Mouse (Mus musculus) liver, embryonic 11.5 days (tissue): ENCODE results near the gene Sez6. TPM values are rescaled to one million over a fixed set of nuclear protein-coding genes. Genes with fewer than 3 reads are reported as not detected.

ENCODE experiments used
- ATAC-seq: fragments of 200-750 bp; cut with Nextera tagmentation; replicated peaks from 2 replicates; pipeline ENCODE4 v1.8.0; 2017; ENCODE audit warnings: moderate number of reproducible peaks, mild to moderate bottlenecking, moderate TSS enrichment, moderate library complexity; ENCODE audit not compliant: low FRiP score
- DNase-seq: peaks from one replicate; pipeline ENCODE4 v3.0.0-alpha.2; 2017; ENCODE audit warnings: low spot score
- H3K27ac ChIP-seq: fragments of 300-500 bp; sonication (generic); 2 replicates; pipeline ENCODE4 v1.5.1; 2014; ENCODE audit warnings: mild to moderate bottlenecking, low read depth, low read length, control low read depth
- H3K27me3 ChIP-seq: fragments of 300-500 bp; sonication (generic); replicated peaks from 2 replicates; pipeline ENCODE4 v1.6.1; 2014; ENCODE audit warnings: low read length, mixed read lengths; ENCODE audit not compliant: control insufficient read depth, insufficient read depth
- H3K36me3 ChIP-seq: fragments of 300-500 bp; sonication (generic); 2 replicates; pipeline ENCODE4 v1.6.1; 2014; ENCODE audit warnings: mild to moderate bottlenecking, low read length, moderate library complexity, mixed read lengths; ENCODE audit not compliant: control insufficient read depth, insufficient read depth
- H3K4me1 ChIP-seq: fragments of 300-500 bp; sonication (generic); replicated peaks from 2 replicates; pipeline ENCODE4 v1.6.1; 2014; ENCODE audit warnings: low read length, mixed read lengths; ENCODE audit not compliant: control insufficient read depth, insufficient read depth
- H3K4me2 ChIP-seq: fragments of 300-500 bp; sonication (generic); 2 replicates; pipeline ENCODE4 v1.6.1; 2014; ENCODE audit warnings: mild to moderate bottlenecking, control low read depth, moderate library complexity
- H3K4me3 ChIP-seq: fragments of 300-500 bp; sonication (generic); 2 replicates; pipeline ENCODE4 v1.5.1; 2014; ENCODE audit warnings: low read depth, low read length, control low read depth
- H3K9ac ChIP-seq: fragments of 300-500 bp; sonication (generic); 2 replicates; pipeline ENCODE4 v1.6.1; 2014; ENCODE audit warnings: low read depth, low read length, control low read depth
- H3K9me3 ChIP-seq: fragments of 300-500 bp; sonication (generic); 2 replicates; pipeline ENCODE4 v1.6.1; 2016; ENCODE audit warnings: low read length, inconsistent platforms, mixed read lengths; ENCODE audit not compliant: control insufficient read depth
- WGBS: fragments of 180-500 bp; shearing (Covaris S2); extraction: QIAGEN DNeasy Blood & Tissue Kit; methylation state at CpG from one replicate; pipeline ENCODE4 v1.1.7; 2014; 5-methylcytosine and 5-hydroxymethylcytosine counted together
- polyA plus RNA-seq: library from polyadenylated mRNA; unstranded; fragments of >200 nt; fragmentation: Nextera tagmentation; extraction: Ambion mirVana; gene quantifications from 2 replicates; pipeline ENCODE4 v1.2.1, GENCODE M21; 2014

The Sez6 gene
- 0.36 TPM in 1 of 2 replicates, not detected in the other for polyA plus RNA-seq

GRCm38 (mm10) chr11:77930751-77931540 is at the start of gene Sez6:
Gene Sez6, plus strand, starts transcription at chr11:77930800.
- WGBS, result 1% methylated on average over 94 of the region's 94 CpGs
- no peak within 1 kb of the TSS for H3K9ac ChIP-seq
- peaks cover 9% of the 10 kb centered on the region for H3K4me1 ChIP-seq
- H3K4me2 ChIP-seq, result peak within 1 kb of the TSS; percentile 85
- peak; percentile 84 for DNase-seq
- H3K9me3 ChIP-seq, result no peaks in the 10 kb centered on the region
- no peak within 1 kb of the TSS for H3K27ac ChIP-seq
- ATAC-seq, result no peak
- H3K36me3 ChIP-seq, result no peaks in the 10 kb centered on the region
- peaks cover 81% of the 10 kb centered on the region for H3K27me3 ChIP-seq
- peak within 1 kb of the TSS; percentile 48 for H3K4me3 ChIP-seq

GRCm38 (mm10) chr11:77884524-77885245 is 45.9 kb upstream of the Sez6 start:
- Histone ChIP-seq H3K9me3 (no peaks in the 10 kb centered on the region), H3K36me3 (no peaks in the 10 kb centered on the region), H3K4me3 (no peak overlapping the region), H3K4me1 (peaks cover 6% of the 10 kb centered on the region), H3K27ac (no peak overlapping the region), H3K4me2 (peak overlapping the region; percentile 16; the same call in 1 of the 2 replicates), H3K9ac (no peak overlapping the region), H3K27me3 (no peaks in the 10 kb centered on the region; the same call in 1 of the 2 replicates)
- ATAC-seq (no peak), DNase-seq (no peak)
- WGBS, result 45% methylated on average over 10 of the region's 10 CpGs

GRCm38 (mm10) chr11:77885246-77885575 is 45.4 kb upstream of the Sez6 start:
- 52% methylated on average over 8 of the region's 8 CpGs for WGBS
- Histone ChIP-seq H3K9me3 (no peaks in the 10 kb centered on the region), H3K4me2 (peak overlapping the region; percentile 14; the same call in 1 of the 2 replicates), H3K27ac (no peak overlapping the region), H3K4me3 (no peak overlapping the region), H3K9ac (no peak overlapping the region), H3K4me1 (peaks cover 6% of the 10 kb centered on the region), H3K27me3 (no peaks in the 10 kb centered on the region; the same call in 1 of the 2 replicates), H3K36me3 (no peaks in the 10 kb centered on the region)
- DNase-seq (no peak), ATAC-seq (no peak)

GRCm38 (mm10) chr11:77887373-77887960 is 43.1 kb upstream of the Sez6 start:
- DNase-seq (no peak), ATAC-seq (no peak)
- no peaks in the 10 kb centered on the region; the same call in 1 of the 2 replicates for H3K27me3 ChIP-seq
- no peak overlapping the region for H3K27ac ChIP-seq
- H3K4me3 ChIP-seq, result no peak overlapping the region
- peaks cover 6% of the 10 kb centered on the region for H3K4me1 ChIP-seq
- no peaks in the 10 kb centered on the region for H3K36me3 ChIP-seq
- 38% methylated on average over 17 of the region's 17 CpGs for WGBS
- H3K9ac ChIP-seq, result no peak overlapping the region
- H3K4me2 ChIP-seq, result no peak overlapping the region
- no peaks in the 10 kb centered on the region for H3K9me3 ChIP-seq

- WGBS, result 82% methylated on average over 5 of the region's 5 CpGs
- no peak for DNase-seq
- Histone ChIP-seq H3K27ac (no peak overlapping the region), H3K4me3 (no peak overlapping the region), H3K9me3 (no peaks in the 10 kb centered on the region), H3K36me3 (no peaks in the 10 kb centered on the region), H3K27me3 (peaks cover 9% of the 10 kb centered on the region), H3K4me1 (peaks cover 10% of the 10 kb centered on the region), H3K4me2 (no peak overlapping the region), H3K9ac (no peak overlapping the region)
- no peak for ATAC-seq
These were observed 41.8 kb upstream of the Sez6 start for GRCm38 (mm10) chr11:77888846-77889245.

- H3K9me3 ChIP-seq, result no peaks in the 10 kb centered on the region
- H3K4me1 ChIP-seq, result peaks cover 10% of the 10 kb centered on the region
- peaks cover 14% of the 10 kb centered on the region for H3K27me3 ChIP-seq
- 24% methylated on average over 1 of the region's 2 CpGs for WGBS
- no peak overlapping the region for H3K27ac ChIP-seq
- no peak overlapping the region for H3K9ac ChIP-seq
- no peak overlapping the region for H3K4me2 ChIP-seq
- no peak overlapping the region for H3K4me3 ChIP-seq
- DNase-seq (no peak), ATAC-seq (no peak)
- no peaks in the 10 kb centered on the region for H3K36me3 ChIP-seq
These were observed 41.1 kb upstream of the Sez6 start for GRCm38 (mm10) chr11:77889484-77889883.

- ATAC-seq, result no peak
- WGBS, result 68% methylated on average over 2 of the region's 2 CpGs
- DNase-seq, result no peak
- Histone ChIP-seq H3K36me3 (no peaks in the 10 kb centered on the region), H3K27ac (no peak overlapping the region), H3K9me3 (no peaks in the 10 kb centered on the region), H3K4me3 (no peak overlapping the region), H3K27me3 (peaks cover 17% of the 10 kb centered on the region), H3K4me1 (peaks cover 3% of the 10 kb centered on the region; the same call in 1 of the 2 replicates), H3K4me2 (no peak overlapping the region), H3K9ac (no peak overlapping the region)
These were observed 39.8 kb upstream of the Sez6 start for GRCm38 (mm10) chr11:77890648-77891258.

GRCm38 (mm10) chr11:77892883-77893282 is 37.7 kb upstream of the Sez6 start:
- Histone ChIP-seq H3K27me3 (peaks cover 37% of the 10 kb centered on the region), H3K4me2 (peak overlapping the region; percentile 46), H3K36me3 (no peaks in the 10 kb centered on the region), H3K9ac (0 out of 2 replicates have a peak overlapping the region, but pooled peaks have one; percentile 20), H3K27ac (no peak overlapping the region), H3K9me3 (no peaks in the 10 kb centered on the region), H3K4me3 (peak overlapping the region; percentile 19; the same call in 1 of the 2 replicates), H3K4me1 (peaks cover 3% of the 10 kb centered on the region; the same call in 1 of the 2 replicates)
- 16% methylated on average over 5 of the region's 5 CpGs for WGBS
- DNase-seq (no peak), ATAC-seq (no peak)
